Mouse (Mus musculus) C2C12 (cell line): ENCODE results near the gene Sh3bp1.

Experiments
- CEBPB ChIP-seq: IDR thresholded peaks from one replicate; pipeline ENCODE4 v1.6.1; 2011; ENCODE audit warnings: low read depth, mild to moderate bottlenecking, control low read depth, moderate library complexity
- MAX ChIP-seq: IDR thresholded peaks from one replicate; pipeline ENCODE4 v1.6.1; 2011; ENCODE audit warnings: mild to moderate bottlenecking, control low read depth
- MYOD1 ChIP-seq: IDR thresholded peaks from one replicate; pipeline ENCODE4 v1.6.1; 2011; ENCODE audit warnings: low read depth; ENCODE audit not compliant: control insufficient read depth, insufficient read length

GRCm38 (mm10) chr15:78850059-78850824 is 49.3 kb upstream of the Sh3bp1 start:
- TF ChIP-seq MAX: no peak
- TF ChIP-seq MYOD1: no peak
- no peak for TF ChIP-seq CEBPB
